Mouse (Mus musculus) liver, postnatal 0 days (tissue): ENCODE data around the gene Nrgn. TPM values are rescaled to one million over a fixed set of nuclear protein-coding genes. Genes with fewer than 3 reads are reported as not detected.

Experiments used
- ATAC-seq: fragments of 200-750 bp; cut with Nextera tagmentation; 2 replicates; pipeline ENCODE4 v1.8.0; 2017; ENCODE audit warnings: mild to moderate bottlenecking, moderate library complexity
- DNase-seq: peaks from one replicate; pipeline ENCODE4 v3.0.0-alpha.2; 2016
- H3K27ac ChIP-seq: fragments of 300-500 bp; sonication (generic); 2 replicates; pipeline ENCODE4 v1.5.1; 2014; ENCODE audit warnings: antibody characterized with exemption, moderate library complexity, mild to moderate bottlenecking, low read depth
- H3K27me3 ChIP-seq: fragments of 300-500 bp; sonication (generic); 2 replicates; pipeline ENCODE4 v1.6.1; 2014; ENCODE audit warnings: low read length, control low read depth, mixed read lengths; ENCODE audit not compliant: insufficient read depth
- H3K36me3 ChIP-seq: fragments of 300-500 bp; sonication (generic); replicated peaks from 2 replicates; pipeline ENCODE4 v1.6.1; 2014; ENCODE audit warnings: mild to moderate bottlenecking, control low read depth, low read length, moderate library complexity, mixed read lengths; ENCODE audit not compliant: insufficient read depth
- H3K4me1 ChIP-seq: fragments of 300-500 bp; sonication (generic); 2 replicates; pipeline ENCODE4 v1.6.1; 2014; ENCODE audit warnings: antibody characterized with exemption, mild to moderate bottlenecking, control low read depth; ENCODE audit not compliant: insufficient read depth
- H3K4me2 ChIP-seq: fragments of 300-500 bp; sonication (generic); 2 replicates; pipeline ENCODE4 v1.6.1; 2014; ENCODE audit warnings: low read depth, mild to moderate bottlenecking, low read length, moderate library complexity, mixed read lengths
- H3K4me3 ChIP-seq: fragments of 300-500 bp; sonication (generic); 2 replicates; pipeline ENCODE4 v1.5.1; 2014; ENCODE audit warnings: low read depth, low read length
- H3K9ac ChIP-seq: fragments of 300-500 bp; sonication (generic); replicated peaks from 2 replicates; pipeline ENCODE4 v1.6.1; 2014; ENCODE audit warnings: mild to moderate bottlenecking, moderate library complexity
- H3K9me3 ChIP-seq: fragments of 300-500 bp; sonication (generic); 2 replicates; pipeline ENCODE4 v1.6.1; 2016; ENCODE audit warnings: mild to moderate bottlenecking, control low read depth, low read length, mixed read lengths
- CTCF ChIP-seq: sonication (generic); IDR thresholded peaks from 2 replicates; pipeline ENCODE4 v1.5.1; 2016; ENCODE audit warnings: antibody characterized with exemption, low read depth
- EP300 ChIP-seq: IDR thresholded peaks from 2 replicates; pipeline ENCODE4 v1.6.1; 2016; ENCODE audit warnings: antibody characterized with exemption, low read depth, mild to moderate bottlenecking
- WGBS: fragments of 180-500 bp; shearing (Covaris S2); extraction: QIAGEN DNeasy Blood & Tissue Kit; methylation state at CpG from one replicate; pipeline ENCODE4 v1.1.7; 2014; ENCODE audit not compliant: insufficient replicate concordance; 5-methylcytosine and 5-hydroxymethylcytosine counted together
- polyA plus RNA-seq: library from polyadenylated mRNA; unstranded; fragments of >200 nt; fragmentation: Nextera tagmentation; extraction: Ambion mirVana; gene quantifications from 2 replicates; pipeline ENCODE4 v1.2.1, GENCODE M21; 2015

The Nrgn gene
- polyA plus RNA-seq, 1 experiment from 2014 or later: 9.3 TPM

DNA sequence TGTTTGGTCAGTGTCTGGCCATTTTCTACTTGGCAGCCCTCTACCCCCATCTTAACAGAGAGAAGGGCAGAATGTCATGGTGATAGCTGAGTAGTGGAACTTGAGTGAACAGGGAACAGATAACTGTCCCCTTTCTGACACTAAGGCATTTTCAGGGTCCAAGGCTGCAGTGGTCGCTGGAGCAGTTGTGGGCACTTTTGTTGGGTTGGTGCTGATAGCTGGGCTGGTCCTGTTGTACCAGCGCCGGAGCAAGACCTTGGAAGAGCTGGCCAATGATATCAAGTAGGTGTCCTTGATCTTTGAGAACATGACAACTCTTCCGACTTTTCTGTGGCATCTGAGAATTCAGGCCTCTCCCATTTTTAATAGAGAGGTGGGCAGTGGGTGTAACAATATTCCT is 15.9 kb downstream of the Nrgn start:
- H3K4me2 ChIP-seq: no peak overlapping the region
- H3K4me1 ChIP-seq: no peaks in the 10 kb centered on the region
- no peaks in the 10 kb centered on the region for H3K27me3 ChIP-seq
- WGBS: 69% methylated on average over 4 of the region's 4 CpGs
- no peaks in the 10 kb centered on the region for H3K36me3 ChIP-seq
- no peaks in the 10 kb centered on the region for H3K9me3 ChIP-seq
- no peak for ATAC-seq
- DNase-seq: no peak
- TF ChIP-seq CTCF (no peak), EP300 (no peak)
- no peak overlapping the region for H3K9ac ChIP-seq
- no peak overlapping the region for H3K4me3 ChIP-seq
- no peak overlapping the region for H3K27ac ChIP-seq

DNA sequence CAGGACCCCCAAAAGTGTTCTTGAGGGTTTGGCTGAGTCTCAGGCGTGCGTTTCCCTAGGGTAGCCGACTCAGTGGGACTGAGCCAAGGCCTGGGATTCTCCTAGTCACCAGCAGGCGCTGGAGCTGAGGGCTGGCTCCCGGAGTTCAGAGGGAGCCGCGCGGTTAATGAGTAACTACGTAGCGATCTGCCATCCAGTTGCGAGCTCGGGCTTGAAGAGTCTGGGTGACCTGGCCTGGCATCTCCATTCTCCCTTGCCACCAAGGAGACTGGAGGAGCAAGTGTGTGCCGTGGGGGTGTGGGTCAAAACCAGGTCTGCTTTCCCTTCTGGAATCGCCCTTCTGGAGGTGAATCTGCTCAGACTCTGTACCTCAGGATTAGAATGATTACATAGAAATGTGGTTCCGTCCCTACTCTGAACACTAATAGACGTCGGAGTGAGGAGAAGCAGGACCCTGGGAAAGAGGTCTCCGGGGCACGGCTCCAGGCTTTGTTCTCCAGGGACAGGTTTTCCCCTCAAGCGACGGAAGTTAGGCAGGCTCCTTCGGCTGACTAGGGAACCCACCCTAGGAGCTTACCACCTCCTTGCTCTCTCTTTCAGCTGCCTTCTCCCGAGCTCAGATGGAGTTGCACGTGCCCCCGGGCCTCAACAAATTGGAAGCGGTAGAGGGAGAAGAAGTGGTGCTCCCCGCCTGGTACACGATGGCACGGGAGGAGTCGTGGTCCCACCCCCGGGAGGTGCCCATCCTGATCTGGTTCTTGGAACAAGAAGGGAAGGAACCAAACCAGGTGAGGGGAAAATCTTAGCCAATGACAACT is 21.6 kb downstream of the Nrgn start:
- Histone ChIP-seq H3K9me3 (no peaks in the 10 kb centered on the region), H3K9ac (peak overlapping the region; percentile 45; the same call in 1 of the 2 replicates), H3K4me3 (peak overlapping the region; percentile 23), H3K4me1 (peaks cover 19% of the 10 kb centered on the region), H3K4me2 (peak overlapping the region; percentile 66), H3K27me3 (peaks cover 48% of the 10 kb centered on the region), H3K27ac (peak overlapping the region; percentile 35; the same call in 1 of the 2 replicates), H3K36me3 (no peaks in the 10 kb centered on the region)
- DNase-seq (peak; percentile 73), ATAC-seq (peak; percentile 81)
- TF ChIP-seq CTCF: peak; percentile 53
- TF ChIP-seq EP300: no peak
- 8% methylated on average over 31 of the region's 31 CpGs for WGBS

DNA sequence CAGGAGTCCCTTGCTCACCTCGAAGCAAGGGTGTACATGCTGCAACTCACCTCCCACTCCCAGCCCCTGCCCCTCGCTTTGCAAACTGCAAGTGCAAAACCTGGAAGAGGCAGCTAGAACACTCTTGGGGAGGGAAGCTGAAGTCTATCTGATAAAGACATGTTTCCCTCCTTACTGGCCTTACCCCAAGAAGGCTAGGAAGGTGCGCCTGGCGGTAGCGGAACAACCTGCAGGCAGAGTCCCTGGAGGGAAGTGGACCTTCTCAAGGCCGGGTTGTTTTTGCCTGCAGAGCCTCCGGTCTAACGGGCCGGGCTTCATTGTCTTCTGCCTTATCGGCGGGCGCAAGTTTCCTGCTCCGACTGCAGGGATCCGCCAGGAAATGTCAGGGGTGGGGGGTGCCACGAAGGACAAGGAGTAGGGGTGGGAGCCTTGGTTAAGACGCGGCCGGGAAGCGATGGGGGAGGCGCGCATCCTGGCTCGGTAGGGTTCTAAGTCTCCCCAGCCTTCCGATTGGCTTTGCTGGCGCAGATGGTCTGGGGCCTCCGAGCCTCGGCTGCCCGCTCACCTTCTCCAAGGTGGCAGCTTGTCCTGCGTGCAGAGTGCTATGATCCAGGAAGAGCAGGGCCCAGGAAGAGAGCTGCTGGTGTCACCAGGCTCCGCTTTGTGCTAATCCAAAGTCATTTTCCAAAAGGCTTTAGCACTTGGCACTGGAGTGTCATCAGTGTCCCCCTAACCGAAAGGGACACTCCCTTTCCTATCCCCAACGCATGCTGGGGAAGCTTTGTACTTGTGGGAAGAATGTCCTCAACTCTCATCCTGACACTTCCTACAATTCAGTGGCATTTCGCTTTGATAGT is 22.4 kb downstream of the Nrgn start:
- ATAC-seq: peak; percentile 57
- H3K4me3 ChIP-seq: peak overlapping the region; percentile 23
- peaks cover 19% of the 10 kb centered on the region for H3K4me1 ChIP-seq
- DNase-seq: peak; percentile 56
- peak overlapping the region; percentile 64 for H3K27ac ChIP-seq
- peaks cover 48% of the 10 kb centered on the region for H3K27me3 ChIP-seq
- H3K4me2 ChIP-seq: peak overlapping the region; percentile 66
- no peaks in the 10 kb centered on the region for H3K36me3 ChIP-seq
- WGBS: 2% methylated on average over 32 of the region's 32 CpGs
- TF ChIP-seq EP300 (peak; percentile 65), CTCF (peak; percentile 36)
- H3K9ac ChIP-seq: peak overlapping the region; percentile 45; the same call in 1 of the 2 replicates
- no peaks in the 10 kb centered on the region for H3K9me3 ChIP-seq

DNA sequence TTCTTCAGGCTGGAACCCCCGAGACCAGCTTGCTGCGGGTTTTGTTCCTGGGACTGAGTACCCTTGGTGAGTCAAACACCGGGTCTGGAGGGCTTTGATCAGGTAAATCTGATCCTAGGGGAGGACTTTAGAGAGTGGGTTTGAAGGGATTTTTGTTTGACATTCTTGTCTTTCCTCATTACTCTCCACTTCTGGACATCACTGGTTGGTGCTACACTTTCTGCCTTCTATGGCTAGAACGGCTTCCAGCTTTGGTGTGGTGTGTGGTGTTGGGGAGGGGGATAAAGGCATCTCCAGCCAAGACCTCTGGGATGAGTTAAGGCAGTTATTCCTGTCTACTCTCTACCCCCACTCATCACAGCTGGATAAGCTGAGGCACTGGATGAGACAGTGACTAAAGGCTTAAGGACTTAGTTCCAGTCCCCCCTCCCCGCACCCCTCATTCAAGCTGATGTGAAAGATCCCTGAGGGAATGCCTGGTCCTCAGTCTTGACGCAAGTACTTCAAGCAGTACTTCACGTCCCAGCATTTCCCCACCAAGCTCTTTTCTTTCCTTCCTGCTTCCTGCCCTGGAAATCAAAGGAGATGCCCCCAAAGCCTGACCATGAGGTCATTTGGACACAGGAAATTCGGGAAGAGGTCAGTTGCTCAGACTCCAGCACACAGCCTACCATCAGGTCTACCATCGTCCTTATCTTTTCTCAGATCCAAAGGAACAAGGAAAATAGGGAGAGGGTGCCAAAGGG is 24.3 kb downstream of the Nrgn start:
- ATAC-seq (no peak), DNase-seq (no peak)
- H3K4me3 ChIP-seq: peak overlapping the region; percentile 41
- 24% methylated on average over 9 of the region's 9 CpGs for WGBS
- no peaks in the 10 kb centered on the region for H3K9me3 ChIP-seq
- peak overlapping the region; percentile 69 for H3K27ac ChIP-seq
- peaks cover 19% of the 10 kb centered on the region for H3K4me1 ChIP-seq
- H3K9ac ChIP-seq: no peak overlapping the region
- TF ChIP-seq EP300 (0 out of 2 replicates have a peak, but pooled peaks have one; percentile 54), CTCF (no peak)
- peak overlapping the region; percentile 72; the same call in 1 of the 2 replicates for H3K4me2 ChIP-seq
- H3K36me3 ChIP-seq: peaks cover 8% of the 10 kb centered on the region; the same call in 1 of the 2 replicates
- peaks cover 48% of the 10 kb centered on the region for H3K27me3 ChIP-seq

DNA sequence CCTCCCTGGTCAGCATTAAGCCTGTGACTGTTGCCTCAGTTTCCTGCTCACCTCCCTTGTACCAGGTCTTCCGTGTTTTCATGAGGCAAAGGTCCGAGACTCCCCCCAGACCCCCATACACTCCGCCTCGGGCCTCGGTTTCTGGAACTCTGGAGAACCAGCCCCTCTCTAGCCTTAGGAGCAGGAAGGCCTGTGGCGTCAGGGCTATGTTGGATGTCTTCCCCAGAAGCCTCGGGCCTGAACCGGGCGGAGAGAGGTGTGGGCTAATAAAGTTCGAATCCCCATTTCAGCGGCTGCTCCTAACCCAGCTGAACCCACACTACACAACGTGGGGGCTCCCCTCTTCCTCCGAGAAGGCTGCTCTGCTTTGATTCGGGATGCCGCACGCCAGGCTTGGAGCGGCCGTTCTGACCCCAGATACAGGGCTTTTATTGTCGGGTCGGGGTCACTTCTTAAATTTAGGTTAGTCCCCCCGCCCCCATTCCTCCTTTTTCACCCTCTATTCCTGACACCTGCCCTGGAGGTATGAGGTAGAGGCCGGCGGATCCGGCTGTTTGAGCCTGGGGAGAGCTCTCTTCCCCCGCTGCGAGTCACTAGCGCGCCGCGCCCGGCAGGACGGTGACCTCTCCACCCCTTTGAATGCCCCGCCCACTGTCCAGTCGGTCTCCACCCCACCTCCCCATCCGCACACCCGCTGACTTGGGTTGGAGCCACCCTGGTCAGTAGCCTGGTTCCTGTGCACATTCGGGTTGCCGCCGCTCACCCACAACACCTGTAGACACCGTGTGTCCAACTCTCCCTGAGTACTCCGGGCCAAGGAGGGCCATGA is 25.1 kb downstream of the Nrgn start, which contains the start of gene Esam:
Esam (plus strand) TSS at position 683 of the 829 bp plus-strand sequence.
- Histone ChIP-seq H3K36me3 (peaks cover 11% of the 10 kb centered on the region; the same call in 1 of the 2 replicates), H3K4me3 (peak within 1 kb of the TSS; percentile 41), H3K27ac (peak within 1 kb of the TSS; percentile 69), H3K4me2 (peak within 1 kb of the TSS; percentile 72), H3K9ac (peak within 1 kb of the TSS; percentile 55; the same call in 1 of the 2 replicates), H3K27me3 (peaks cover 48% of the 10 kb centered on the region), H3K9me3 (no peaks in the 10 kb centered on the region), H3K4me1 (peaks cover 19% of the 10 kb centered on the region)
- DNase-seq: peak; percentile 78
- 0 out of 2 replicates have a peak, but pooled peaks have one; percentile 5 for TF ChIP-seq CTCF
- TF ChIP-seq EP300: no peak
- 5% methylated on average over 41 of the region's 41 CpGs for WGBS
- ATAC-seq: peak; percentile 72
